Mouse (Mus musculus): Measurements from ENCODE around the gene Hoxa5. TPM values are rescaled to one million over a fixed set of nuclear protein-coding genes. Genes with fewer than 3 reads are reported as not detected.

Hoxa5 gene
- total RNA-seq, 2 experiments from 2014 or later, result not detected

DNA sequence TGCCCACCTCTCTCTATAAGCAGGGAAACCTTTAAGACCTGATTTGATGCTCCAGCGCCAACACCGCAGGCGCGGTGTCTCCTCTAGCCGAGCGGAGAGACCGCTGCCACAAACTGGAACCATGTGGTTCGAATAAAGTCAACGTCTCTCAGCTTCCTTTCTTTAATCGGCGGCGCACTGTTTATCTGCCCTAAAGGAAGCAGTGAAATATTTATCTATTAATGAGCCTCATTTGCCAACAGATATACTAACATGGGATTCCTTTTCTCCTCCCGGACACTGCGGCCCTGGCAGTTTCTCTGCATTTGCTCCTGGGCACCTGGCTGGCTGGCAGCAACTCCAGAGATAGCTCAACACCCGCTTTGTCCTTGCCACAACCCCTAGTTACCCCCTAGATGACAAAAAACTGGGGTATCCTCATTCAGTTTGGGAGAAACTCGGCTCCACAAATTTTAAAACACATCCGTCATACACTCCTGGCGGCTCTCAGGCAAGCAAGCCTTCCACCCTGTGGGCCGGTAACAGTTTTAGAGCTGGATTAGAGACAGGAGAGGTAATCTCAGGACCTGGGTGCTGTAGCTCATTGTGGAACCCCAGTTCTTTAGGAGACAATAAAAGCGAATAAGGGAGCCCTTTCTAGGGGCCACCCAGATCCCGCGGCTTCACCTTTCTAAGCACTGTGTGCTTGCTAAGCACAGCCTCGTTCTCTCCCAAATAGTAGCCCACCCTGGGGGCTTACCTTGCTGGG lies 13.7 kb upstream of the Hoxa5 start:
- no peak for DNase-seq (ENCODE audit: low spot score in 2 of 2)
- intact Hi-C loops (cut with DNase I), result loop anchor here (5.0 kb wide), 1 partner anchor 1036 kb away; no protein-coding TSS in a partner anchor

DNA sequence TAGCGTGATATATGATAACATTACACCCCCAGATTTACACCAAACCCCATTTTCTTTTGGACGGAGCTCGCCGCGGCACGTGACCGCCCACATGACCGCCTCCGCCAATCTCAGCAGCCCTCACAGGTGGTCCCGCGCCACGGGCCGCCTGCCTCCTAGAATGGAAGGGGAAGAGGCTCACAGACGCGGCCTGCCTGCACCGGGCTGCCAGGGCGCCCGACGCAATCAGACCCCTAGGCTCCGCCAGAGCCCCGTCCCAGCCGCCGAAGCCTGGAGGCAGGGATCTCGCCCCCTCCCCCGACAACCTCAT lies 13.0 kb upstream of the Hoxa5 start:
- intact Hi-C loops (cut with DNase I), result loop anchor here (5.0 kb wide), 1 partner anchor 1035 kb away; no protein-coding TSS in a partner anchor
- DNase-seq (ENCODE audit: low spot score in 2 of 2), result no peak

DNA sequence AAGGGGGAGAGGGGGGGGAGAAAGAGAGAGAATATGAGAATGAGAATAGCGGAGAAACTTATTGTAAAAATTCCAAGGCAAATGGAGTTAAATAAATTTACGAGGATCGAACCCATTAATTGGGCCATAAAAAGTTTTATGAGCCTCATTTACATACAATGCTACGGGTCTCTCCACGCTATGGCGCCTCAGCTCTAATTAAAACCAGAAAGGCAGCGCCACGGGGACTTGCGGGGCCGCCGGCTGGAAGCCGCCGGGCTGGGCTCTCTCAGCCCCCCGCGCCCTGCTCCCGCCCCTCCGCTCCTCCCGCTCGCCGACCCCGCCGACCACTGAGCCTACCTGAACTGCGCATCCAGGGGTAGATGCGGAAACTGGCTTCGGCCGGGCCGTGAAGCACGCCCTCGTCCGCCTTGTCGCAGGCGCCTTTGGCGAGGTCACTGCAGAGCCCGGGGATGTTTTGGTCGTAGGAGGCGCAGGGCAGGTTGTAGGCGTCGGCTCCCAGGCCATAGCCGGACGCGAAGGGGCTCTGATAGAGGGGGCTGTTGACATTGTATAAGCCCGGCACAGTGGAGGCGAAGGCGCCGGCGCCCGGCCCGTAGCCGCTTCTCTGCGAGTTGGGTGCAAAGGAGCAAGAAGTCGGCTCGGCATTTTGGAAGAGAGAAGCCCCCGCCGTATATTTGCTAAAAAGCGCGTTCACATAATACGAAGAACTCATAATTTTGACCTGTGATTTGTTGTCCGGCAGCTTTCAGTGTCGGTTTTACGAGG lies 12.5 kb upstream of the Hoxa5 start:
- intact Hi-C loops (cut with DNase I), result loop anchor here (5.0 kb wide), 1 partner anchor 1035 kb away; no protein-coding TSS in a partner anchor
- DNase-seq (ENCODE audit: low spot score in 2 of 2), result no peak

DNA sequence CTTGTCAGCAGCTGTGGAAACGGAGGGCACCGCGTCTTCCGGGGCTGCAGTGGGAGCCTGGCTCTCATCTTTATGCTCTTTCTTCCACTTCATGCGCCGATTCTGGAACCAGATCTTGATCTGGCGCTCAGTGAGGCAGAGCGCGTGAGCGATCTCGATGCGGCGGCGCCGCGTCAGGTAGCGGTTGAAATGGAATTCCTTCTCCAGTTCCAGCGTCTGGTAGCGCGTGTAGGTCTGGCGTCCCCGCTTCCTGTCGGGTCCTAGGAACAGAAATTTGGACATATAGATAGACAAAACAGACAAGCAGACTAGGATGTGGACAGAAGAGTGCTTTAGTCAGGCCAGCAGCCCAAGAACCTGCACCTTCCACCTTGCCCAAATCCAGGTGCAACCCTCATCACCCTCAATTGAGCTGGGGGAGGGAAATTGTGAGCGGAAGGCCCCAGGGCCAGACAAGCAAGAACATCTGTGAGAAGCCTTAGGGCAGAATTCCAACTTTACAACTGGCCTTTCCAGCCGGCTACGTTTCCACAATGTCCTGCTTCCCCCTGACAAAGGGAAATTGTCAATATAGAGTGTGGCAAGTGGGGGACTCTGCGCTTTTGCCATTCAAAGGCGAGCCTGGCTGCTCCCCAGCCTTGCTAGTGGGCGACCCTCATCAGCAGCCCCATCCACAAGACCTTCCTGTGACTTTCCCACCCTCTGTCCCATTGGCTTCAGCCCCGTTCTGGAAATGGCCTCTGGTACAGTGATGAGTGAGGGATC lies 11.6 kb upstream of the Hoxa5 start:
- no peak for DNase-seq (ENCODE audit: low spot score in 2 of 2)
- intact Hi-C loops (cut with DNase I), result loop anchor here (5.0 kb wide), 1 partner anchor 1034 kb away; no protein-coding TSS in a partner anchor

DNA sequence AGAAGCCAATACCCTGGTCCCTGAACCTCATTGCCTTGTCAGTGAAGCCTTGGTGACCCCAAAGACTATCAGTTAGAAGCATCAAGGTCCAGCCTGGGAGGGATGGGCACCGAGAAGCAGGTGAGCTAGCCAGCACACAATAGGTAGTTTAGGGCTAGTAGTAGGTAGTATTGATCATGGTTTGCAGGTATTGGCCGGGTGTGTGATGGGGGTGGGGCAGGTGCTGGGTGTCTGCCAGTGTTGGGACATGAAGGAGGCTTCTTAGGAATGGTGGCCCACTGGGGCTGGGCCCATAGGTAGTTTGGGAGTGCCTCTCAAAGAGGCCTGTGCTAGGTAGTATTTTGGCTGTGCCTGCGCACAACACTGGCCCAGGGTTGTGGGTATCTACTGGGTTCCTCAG lies 10.7 kb upstream of the Hoxa5 start:
- no peak for DNase-seq (ENCODE audit: low spot score in 2 of 2)
- intact Hi-C loops (cut with DNase I), result loop anchor here (5.0 kb wide), 1 partner anchor 1033 kb away; no protein-coding TSS in a partner anchor

DNA sequence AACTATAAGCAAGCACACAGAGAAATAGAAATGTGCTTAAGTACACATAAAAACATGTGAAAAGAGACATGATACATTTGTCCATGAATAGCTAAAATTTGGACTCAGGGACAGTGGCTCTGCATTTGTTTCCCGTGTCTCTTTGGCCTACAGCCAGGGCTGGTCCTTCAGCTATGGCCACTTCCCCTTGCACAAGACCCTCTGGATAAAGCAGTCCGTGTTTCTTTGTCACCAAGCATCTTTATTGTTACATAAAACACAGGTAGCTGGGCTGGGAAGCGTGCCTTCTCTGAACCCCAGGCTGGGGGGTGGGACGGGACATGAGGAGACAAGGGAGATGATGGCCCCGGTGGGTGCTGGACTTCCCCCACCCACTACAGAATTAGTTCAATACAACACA lies 9.9 kb upstream of the Hoxa5 start:
- intact Hi-C loops (cut with DNase I), result no loop called here
- DNase-seq (ENCODE audit: low spot score in 2 of 2), result no peak

DNA sequence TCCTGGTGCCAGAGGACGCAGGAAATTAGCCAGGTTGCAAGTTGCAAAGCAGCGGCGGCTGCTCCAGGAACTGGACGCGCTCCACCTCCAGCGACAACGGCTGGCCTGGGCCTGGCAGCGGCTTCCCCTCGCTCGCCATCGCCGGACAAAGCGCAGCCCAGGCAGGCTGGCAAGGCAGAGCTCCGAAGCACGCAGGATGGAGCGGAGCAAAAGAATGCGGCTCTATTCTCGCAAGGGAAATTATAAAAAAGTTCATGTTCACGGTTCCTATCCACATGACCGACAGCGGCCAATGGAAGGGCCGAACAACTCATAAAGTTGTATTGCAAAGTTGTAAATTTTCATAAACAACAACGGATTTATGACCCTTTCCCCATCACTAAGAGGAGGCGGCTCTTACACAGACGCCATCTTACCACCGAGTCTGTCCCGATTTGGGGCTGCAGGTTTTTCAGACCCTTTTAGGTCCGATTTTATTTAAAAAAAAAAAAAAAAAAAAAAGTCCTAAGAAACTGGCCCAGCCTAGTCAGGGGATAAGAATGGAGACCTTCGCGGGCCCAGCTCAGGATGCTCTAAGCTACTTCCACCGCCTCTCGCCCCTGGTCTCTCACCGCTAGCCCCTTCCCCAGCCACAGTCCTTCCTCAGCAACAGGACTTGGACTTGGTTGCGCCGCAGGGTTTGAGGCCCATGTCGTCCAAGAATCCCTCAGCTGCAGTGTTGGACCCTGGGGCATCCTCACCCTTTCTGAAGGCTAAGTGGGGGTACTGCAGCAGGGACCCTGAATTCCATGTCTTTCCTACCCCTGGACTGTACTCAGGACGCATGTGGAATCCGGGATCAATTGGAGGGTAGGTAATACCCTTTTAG lies 9.0 kb upstream of the Hoxa5 start, which contains the start of the genes Hoxa3 and Gm28308:
Gene Hoxa3, minus strand, starts transcription at position 218 of the 868 bp plus-strand sequence.
Gene Gm28308, minus strand, starts transcription at position 221 of the 868 bp plus-strand sequence.
- intact Hi-C loops (cut with DNase I), result no loop called here
- no peak for DNase-seq (ENCODE audit: low spot score in 2 of 2)

DNA sequence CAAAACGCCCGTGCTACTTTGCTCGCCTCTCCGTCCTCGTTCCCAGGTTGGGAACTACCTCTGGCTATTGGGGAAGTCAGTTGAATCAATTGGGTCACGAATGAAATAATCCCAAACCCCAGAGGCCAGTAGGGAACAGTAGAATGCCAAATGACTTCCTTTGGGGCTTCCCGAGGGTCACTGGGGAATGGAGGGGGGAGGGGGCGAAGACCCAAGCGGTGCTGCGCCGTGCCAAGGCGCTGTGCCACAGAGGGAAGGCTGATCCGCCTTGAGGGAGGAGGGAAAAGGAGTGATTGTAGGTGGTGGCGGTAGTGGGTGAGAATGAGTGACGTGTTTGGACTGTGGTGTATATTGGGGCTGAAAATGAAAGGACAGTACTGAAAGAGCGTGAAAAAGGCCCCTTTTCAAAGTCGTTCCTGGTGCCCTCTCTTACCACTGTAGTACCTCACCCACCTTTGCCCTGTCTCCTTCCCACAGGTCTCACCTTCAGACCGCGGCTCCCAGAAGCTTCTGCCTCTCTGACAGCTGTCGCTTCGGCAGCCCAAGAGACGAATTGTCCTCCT lies 8.2 kb upstream of the Hoxa5 start:
- peak in 1 of 2 experiments; percentile 2 for DNase-seq (ENCODE audit: low spot score in 2 of 2)
- intact Hi-C loops (cut with DNase I), result no loop called here

DNA sequence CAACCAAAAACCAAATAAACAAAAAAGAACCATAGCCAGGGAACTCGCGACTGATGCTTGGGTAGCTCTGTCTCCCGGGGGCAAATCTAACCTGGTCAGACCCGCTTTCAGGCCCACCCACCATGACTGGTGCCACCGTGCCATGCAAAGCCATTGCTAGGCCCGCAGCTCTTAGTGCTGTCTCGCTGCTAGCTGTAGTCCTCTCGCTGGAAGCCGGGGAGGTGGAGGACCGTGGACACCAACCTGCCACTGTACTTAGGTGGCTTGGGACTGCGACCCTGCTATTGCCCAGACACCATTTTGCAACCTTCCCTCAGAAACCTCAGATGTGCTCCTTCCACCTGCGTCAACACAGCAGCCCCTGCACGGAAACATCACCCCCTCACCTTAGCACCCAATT lies 7.6 kb upstream of the Hoxa5 start:
- intact Hi-C loops (cut with DNase I), result no loop called here
- no peak for DNase-seq (ENCODE audit: low spot score in 2 of 2)

DNA sequence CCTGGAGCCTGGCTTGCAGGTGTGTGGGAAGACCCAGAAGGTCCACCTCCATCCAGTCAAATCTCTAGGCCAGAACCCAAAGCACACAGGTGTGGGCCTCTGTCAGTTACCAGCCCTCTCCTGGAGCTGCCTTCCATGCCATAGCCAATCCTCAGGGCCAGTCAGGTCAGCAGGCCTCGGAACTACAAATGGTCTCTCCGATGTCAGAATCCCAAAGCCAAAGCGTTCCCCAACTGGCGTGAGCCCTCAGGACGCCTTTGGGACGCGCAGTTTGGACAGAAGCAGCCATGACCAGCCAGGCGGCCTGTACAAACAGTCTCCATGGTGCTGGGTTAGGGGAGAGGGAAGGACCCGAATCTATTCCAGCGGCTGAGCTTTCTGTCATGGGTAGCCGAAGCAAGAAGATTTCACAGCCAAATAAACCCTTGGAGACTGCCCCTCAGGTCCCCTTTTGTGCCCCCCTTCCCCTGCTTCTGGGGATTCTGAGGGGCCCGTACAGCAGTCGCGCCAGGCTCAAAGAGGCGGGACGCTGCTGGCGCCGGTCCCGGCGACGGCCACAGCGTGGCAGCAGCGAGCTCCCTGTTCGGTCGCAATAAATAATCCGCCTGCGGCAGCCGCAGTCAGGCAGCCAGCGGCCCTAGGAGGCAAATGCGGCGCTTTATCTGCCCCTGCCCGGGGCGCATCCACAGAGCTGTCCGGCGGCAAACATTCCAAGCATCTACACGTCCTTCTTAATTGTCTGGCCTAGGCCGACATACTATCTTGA lies 7.0 kb upstream of the Hoxa5 start:
- intact Hi-C loops (cut with DNase I), result no loop called here
- DNase-seq (ENCODE audit: low spot score in 2 of 2), result peak in 1 of 2 experiments; percentile 64

DNA sequence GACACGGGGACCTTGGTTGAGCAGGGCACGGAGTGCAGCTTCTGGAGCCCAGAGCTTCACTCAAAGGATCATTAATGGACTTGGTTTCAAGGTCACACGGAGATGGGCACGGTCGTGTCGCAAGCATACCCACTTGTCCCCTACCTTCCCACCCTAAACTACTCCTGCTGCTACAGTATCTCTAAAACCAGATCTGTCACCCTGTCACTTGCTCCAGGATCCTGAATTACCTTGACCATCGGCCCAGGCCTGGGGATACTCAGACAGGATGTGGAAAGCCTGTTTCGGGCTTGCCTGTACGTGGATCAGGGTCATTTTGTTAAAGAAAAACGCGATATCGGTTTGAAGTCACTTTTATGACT lies 5.3 kb upstream of the Hoxa5 start:
- no peak for DNase-seq (ENCODE audit: low spot score in 2 of 2)
- intact Hi-C loops (cut with DNase I), result no loop called here

DNA sequence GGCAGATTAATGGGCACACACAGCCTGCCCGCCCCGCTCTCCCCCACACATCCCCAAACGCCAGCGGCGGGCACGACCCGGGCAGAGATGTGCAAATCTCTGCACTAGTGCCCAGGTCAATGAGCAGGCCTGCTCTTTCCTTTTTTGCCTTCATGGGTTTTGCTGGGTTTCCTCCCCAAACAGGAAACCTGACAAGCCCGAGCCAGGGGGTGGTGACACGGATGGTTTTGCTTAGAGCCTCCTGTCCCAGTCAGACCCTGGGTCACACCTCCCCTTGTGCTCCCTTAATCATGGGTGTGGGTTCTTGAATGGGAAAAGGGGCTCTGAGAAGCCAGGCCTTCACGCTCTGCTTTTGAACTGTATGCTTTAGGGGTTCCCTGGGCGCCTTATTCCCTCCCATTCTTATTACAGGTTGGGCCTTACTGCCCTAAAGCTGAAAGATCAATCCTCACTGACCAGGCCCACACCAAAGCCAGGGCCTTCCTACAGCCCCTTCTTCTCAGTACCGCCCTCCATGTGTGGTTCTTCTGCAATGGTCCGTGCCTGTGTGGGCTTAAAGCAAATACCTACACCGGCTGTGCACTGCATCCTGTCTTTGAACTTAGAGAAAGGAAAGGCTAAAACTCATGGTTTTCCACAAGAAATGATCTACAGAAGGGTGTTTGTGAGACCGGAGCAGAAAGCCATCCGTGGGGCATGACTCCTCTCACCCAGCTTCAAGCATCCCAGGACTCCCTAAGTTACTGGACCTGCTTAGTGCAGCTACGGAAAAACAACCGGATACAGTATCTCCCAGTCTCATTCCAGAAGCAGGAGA lies 4.7 kb upstream of the Hoxa5 start:
- intact Hi-C loops (cut with DNase I), result no loop called here
- no peak for DNase-seq (ENCODE audit: low spot score in 2 of 2)

DNA sequence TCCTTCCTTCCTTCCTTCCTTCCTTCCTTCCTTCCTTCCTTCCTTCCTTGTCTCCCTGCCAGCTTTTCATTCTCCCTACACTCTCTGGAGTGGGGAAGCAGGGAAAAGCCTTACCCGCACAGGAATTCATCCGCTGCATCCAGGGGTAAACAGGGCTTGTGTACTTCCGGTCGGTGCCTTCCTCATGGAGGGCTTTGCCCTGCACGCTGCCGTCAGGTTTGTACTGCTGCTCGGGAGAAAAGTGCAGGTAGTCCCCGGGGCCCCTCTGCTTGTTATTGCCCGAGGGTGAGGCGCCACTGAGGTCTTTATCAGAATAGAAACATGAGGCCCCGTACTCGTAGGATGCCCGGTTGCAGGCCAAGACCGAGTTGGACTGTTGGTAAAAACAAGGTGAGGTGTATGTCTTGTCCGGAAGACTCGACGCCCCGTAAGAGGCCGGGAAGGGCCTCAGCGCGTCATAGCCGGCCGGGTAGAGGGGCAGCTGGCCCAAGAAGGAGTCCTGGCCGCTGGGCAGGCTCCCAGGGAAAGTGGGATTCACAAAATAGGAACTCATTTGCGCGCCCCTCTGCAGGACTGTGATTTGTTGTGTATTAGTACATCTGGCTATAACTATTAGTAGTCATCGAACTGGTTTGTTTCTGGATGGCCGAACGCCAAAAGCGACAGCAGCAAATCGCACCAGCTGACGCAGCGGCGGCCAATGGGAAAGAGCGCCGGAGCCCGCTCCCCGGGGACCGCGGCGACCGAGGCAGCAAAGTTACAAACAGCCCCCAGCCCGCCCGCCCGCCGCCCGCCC lies 3.9 kb upstream of the Hoxa5 start, which contains the start of gene Hoxa6:
Gene Hoxa6, minus strand, starts transcription at position 651 of the 796 bp plus-strand sequence.
- intact Hi-C loops (cut with DNase I), result no loop called here
- DNase-seq (ENCODE audit: low spot score in 2 of 2), result no peak

DNA sequence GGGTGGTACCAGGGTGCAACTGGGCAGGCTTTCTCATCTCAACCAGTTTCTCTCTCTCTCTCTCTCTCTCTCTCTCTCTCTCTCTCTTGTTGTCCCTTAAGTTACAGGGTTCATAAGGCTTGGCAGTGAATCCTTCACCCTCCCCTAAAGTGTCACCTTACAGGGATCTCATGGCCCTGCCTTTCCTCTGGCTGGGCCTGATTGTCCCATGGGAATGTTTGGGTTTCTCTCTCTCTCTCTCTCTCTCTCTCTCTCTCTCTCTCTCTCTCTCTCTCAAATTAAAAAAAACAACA lies 3.2 kb upstream of the Hoxa5 start:
- intact Hi-C loops (cut with DNase I), result no loop called here
- DNase-seq (ENCODE audit: low spot score in 2 of 2), result no peak

DNA sequence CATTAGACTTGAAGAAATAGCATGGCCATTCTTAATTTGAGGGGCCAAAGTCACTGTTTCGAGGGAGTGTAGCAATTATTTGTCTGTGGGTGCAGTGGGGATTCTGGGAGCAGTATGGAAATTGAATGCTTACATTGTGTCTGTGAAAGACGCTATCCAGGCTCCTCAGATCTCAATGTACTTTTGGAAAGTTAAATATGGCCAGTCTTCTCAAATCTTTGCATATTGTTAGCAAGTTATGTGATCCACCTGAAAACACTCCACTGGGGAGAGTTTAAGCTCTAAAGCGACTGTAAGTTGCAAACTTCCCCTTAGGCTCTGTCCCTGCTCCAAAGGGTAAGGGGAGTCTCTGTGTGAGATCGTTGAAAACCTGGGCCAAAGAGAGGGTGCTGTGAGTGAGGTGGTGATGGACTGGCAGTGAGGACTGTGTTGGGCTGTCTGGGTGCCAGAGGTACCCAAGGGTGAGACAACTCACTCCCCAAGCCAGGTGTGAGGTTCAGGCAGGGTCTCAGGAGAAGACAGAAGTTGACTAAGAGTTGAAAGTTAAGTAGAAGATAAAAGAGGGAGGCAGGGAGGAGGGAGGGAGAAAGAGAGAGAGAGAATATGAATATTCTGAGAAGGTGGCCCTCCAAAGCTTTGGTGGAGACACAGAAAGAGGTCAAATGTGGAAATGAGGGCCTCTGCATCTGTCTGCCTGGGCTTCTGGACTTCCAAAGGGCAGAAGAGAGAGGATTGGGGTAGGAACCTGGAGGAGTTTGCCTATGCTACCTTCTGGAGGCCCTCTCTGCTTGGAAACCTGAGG lies 2.7 kb upstream of the Hoxa5 start:
- DNase-seq (ENCODE audit: low spot score in 2 of 2), result no peak
- intact Hi-C loops (cut with DNase I), result no loop called here
